Mouse (Mus musculus): ENCODE measurements at regions not wholly inside any gene's neighbourhood (a gene's known extent, or its start where the extent isn't known, plus 50 kb on each side); places are given as distances from the start of the nearest gene placed in this dataset.

- DNase-seq: peak; percentile 4 to 23
Measured at GRCm38 (mm10) chrX:110666853-110667504, 147.1 kb upstream of the Pou3f4 start.

- DNase-seq: no peak
Measured at GRCm38 (mm10) chrX:110673192-110673591, 140.9 kb upstream of the Pou3f4 start.

GRCm38 (mm10) chrX:110678578-110678977 is 135.5 kb upstream of the Pou3f4 start:
- no peak for DNase-seq

GRCm38 (mm10) chrX:110680561-110680960 is 133.5 kb upstream of the Pou3f4 start:
- no peak for DNase-seq

- no peak for DNase-seq
Measured at GRCm38 (mm10) chrX:110700442-110700841, 113.6 kb upstream of the Pou3f4 start.

- no peak for DNase-seq
Measured at GRCm38 (mm10) chrX:110714137-110714536, 99.9 kb upstream of the Pou3f4 start.

GRCm38 (mm10) chrX:110764080-110764479 is 50.0 kb upstream of the Pou3f4 start:
- no peak for DNase-seq

All from cerebellum, postnatal 25 days (tissue).